Comparison of ENCODE assay signal across 21 mouse cellular contexts in the genomic region with DNA sequence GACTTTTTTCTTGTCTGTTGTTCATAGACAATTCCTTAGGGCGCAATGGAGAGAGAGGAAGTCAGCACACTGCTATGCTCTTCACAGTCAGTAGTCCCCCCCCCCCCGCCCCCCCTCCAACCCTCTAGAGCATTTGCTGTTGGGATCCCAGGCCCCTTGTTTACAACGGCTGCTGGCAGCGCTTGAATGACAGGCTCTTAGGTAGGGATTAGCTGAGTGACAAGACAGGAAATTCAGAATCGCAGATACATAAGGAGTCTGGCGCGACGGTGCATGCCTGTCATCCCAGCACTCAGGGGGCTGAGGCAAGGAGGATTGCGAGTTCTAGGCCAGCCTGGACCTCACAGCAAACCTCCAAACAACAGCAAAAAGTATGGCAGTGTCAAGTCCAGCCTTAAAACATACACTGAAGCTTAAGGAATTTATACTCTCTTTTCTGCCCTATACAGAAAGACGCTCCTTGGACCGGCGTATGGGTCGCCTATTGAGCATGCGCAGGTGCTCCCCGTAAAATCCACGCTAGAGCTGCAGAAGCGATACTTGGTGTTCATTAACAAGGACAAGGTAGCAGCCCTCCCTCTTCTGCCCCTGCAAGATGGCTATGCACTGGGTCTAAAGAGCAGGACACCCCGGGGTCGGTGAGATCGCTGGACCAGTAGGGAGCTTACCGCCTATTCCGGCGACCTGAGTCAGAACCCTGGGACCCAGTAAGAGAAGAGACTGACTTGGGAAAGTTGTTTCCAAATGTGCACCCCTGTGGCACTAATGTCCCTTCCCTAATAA. TPM values are rescaled to one million over a fixed set of nuclear protein-coding genes. Genes with fewer than 3 reads are reported as not detected.
DNase-seq lines count a peak whose midpoint lies in the region; ATAC-seq lines count a peak whose summit lies in the region.
"Had no signal": no experiment of that assay in that cellular context is flagged by ENCODE, and none has a peak within 500 bp of the region (broad histone marks: within the 10 kb centered on the region; RNA-seq: fewer than 3 reads in every experiment).

No protein-coding gene starts in this region.

- 59% methylated on average over 23 of the region's 23 CpGs for WGBS in forebrain, embryonic 14.5 days
- WGBS in forebrain, embryonic 13.5 days, result 61% methylated on average over 22 of the region's 23 CpGs
- 62% methylated on average over 23 of the region's 23 CpGs for WGBS in kidney, embryonic 14.5 days

- peak; percentile 56 for DNase-seq in forebrain, embryonic 14.5 days (ENCODE audit: low spot score)
- peak; percentile 52 for DNase-seq in kidney, adult 11 months
- peak; percentile 73 for DNase-seq in kidney, adult 9 months
- peak; percentile 44 to 79 for DNase-seq in kidney, postnatal 25 days
- no peak for DNase-seq in cerebellum, postnatal 36 days
- DNase-seq: adrenal gland, postnatal 36 days; cerebellum, adult 11 months; embryo, embryonic 11 days; gastrocnemius, adult 2 months; heart, postnatal 36 days; right cerebral cortex, postnatal 25 days had no signal

- peaks cover 22% of the 10 kb centered on the region for H3K4me1 ChIP-seq in forebrain, embryonic 14.5 days (ENCODE audit: control insufficient read depth, insufficient read depth, low read length)
- H3K4me1 ChIP-seq in forebrain, embryonic 13.5 days, result peaks cover 34% of the 10 kb centered on the region
- H3K4me1 ChIP-seq in kidney, embryonic 14.5 days (ENCODE audit: control insufficient read depth, insufficient read depth, low read length), result peaks cover 12% of the 10 kb centered on the region
- H3K4me1 ChIP-seq: liver, embryonic 15.5 days had no signal

- H3K36me3 ChIP-seq in forebrain, embryonic 14.5 days (ENCODE audit: control insufficient read depth, insufficient read depth, low read length), result no peaks in the 10 kb centered on the region
- no peaks in the 10 kb centered on the region for H3K36me3 ChIP-seq in forebrain, embryonic 13.5 days (ENCODE audit: poor library complexity, severe bottlenecking)
- H3K36me3 ChIP-seq in kidney, embryonic 14.5 days (ENCODE audit: control insufficient read depth, insufficient read depth, low read length), result no peaks in the 10 kb centered on the region
- H3K36me3 ChIP-seq: forebrain, embryonic 10.5 days; hindbrain, embryonic 15.5 days; limb, embryonic 10.5 days; liver, embryonic 15.5 days; lung, embryonic 15.5 days; midbrain, embryonic 13.5 days had no signal

- no peaks in the 10 kb centered on the region for H3K27me3 ChIP-seq in forebrain, embryonic 14.5 days (replicated peaks; ENCODE audit: control insufficient read depth, insufficient read depth, low read length)
- 0 out of 2 replicates have a peak, but pooled peaks cover 6% of the 10 kb centered on the region for H3K27me3 ChIP-seq in forebrain, embryonic 13.5 days
- H3K27me3 ChIP-seq in kidney, embryonic 14.5 days (ENCODE audit: control insufficient read depth, insufficient read depth, low read length), result no peaks in the 10 kb centered on the region
- H3K27me3 ChIP-seq: hindbrain, embryonic 15.5 days; lung, embryonic 15.5 days; midbrain, embryonic 13.5 days had no signal

- H3K27ac ChIP-seq in forebrain, embryonic 14.5 days (ENCODE audit: low read depth, low read length), result no peak overlapping the region
- H3K27ac ChIP-seq in forebrain, embryonic 13.5 days, result no peak overlapping the region
- no peak overlapping the region for H3K27ac ChIP-seq in kidney, embryonic 14.5 days (ENCODE audit: low read depth, low read length)
- H3K27ac ChIP-seq: forebrain, embryonic 10.5 days; gastrocnemius, adult 2 months; hindbrain, embryonic 15.5 days; limb, embryonic 10.5 days; liver, embryonic 15.5 days; lung, embryonic 15.5 days; midbrain, embryonic 13.5 days had no signal

- H3K9ac ChIP-seq in forebrain, embryonic 14.5 days (ENCODE audit: low read length), result no peak overlapping the region
- no peak overlapping the region for H3K9ac ChIP-seq in forebrain, embryonic 13.5 days
- H3K9ac ChIP-seq in kidney, embryonic 14.5 days (ENCODE audit: low read depth, low read length), result no peak overlapping the region
- H3K9ac ChIP-seq: hindbrain, embryonic 15.5 days; liver, embryonic 15.5 days; lung, embryonic 15.5 days; midbrain, embryonic 13.5 days had no signal

- H3K4me2 ChIP-seq in forebrain, embryonic 14.5 days (ENCODE audit: low read length), result no peak overlapping the region
- no peak overlapping the region for H3K4me2 ChIP-seq in forebrain, embryonic 13.5 days
- H3K4me2 ChIP-seq in kidney, embryonic 14.5 days (replicated peaks; ENCODE audit: low read depth, low read length), result no peak overlapping the region
- H3K4me2 ChIP-seq: heart, embryonic 11.5 days; hindbrain, embryonic 15.5 days; liver, embryonic 15.5 days; lung, embryonic 15.5 days; midbrain, embryonic 13.5 days had no signal

- H3K9me3 ChIP-seq in forebrain, embryonic 14.5 days (replicated peaks; ENCODE audit: control insufficient read depth, low read length), result no peaks in the 10 kb centered on the region
- H3K9me3 ChIP-seq in forebrain, embryonic 13.5 days (replicated peaks), result no peaks in the 10 kb centered on the region
- no peaks in the 10 kb centered on the region for H3K9me3 ChIP-seq in kidney, embryonic 14.5 days (ENCODE audit: control insufficient read depth, low read length)
- H3K9me3 ChIP-seq: forebrain, embryonic 10.5 days; hindbrain, embryonic 15.5 days; limb, embryonic 10.5 days; liver, embryonic 15.5 days; lung, embryonic 15.5 days; midbrain, embryonic 13.5 days had no signal

- ATAC-seq in forebrain, embryonic 14.5 days, result no peak
- ATAC-seq in forebrain, embryonic 13.5 days, result no peak
- no peak for ATAC-seq in kidney, embryonic 14.5 days (ENCODE audit: low FRiP score, low TSS enrichment)
- no peak for ATAC-seq in activated CD4-positive, CD25-positive, alpha-beta regulatory T cell, adult 4 months
- ATAC-seq: midbrain, embryonic 13.5 days had no signal

- no peak overlapping the region for H3K4me3 ChIP-seq in forebrain, embryonic 14.5 days (ENCODE audit: low read depth, low read length)
- H3K4me3 ChIP-seq in forebrain, embryonic 13.5 days, result no peak overlapping the region
- H3K4me3 ChIP-seq in kidney, embryonic 14.5 days (ENCODE audit: low read length), result no peak overlapping the region
- H3K4me3 ChIP-seq: forebrain, embryonic 10.5 days; gastrocnemius, adult 2 months; hindbrain, embryonic 15.5 days; limb, embryonic 10.5 days; liver, embryonic 15.5 days; lung, embryonic 15.5 days; midbrain, embryonic 13.5 days had no signal

RNA-seq across cellular contexts. Expression of a gene that starts 45.3 kb away (rescaled TPM):
- 2.3 and 2.4 TPM in 2 replicates for polyA plus RNA-seq in forebrain, embryonic 14.5 days (2014; fragmentation: Nextera tagmentation; extraction: Ambion mirVana)
- polyA plus RNA-seq in forebrain, embryonic 13.5 days (2015; fragmentation: Nextera tagmentation; extraction: Ambion mirVana), result 1.5 and 2.1 TPM in 2 replicates
- 2.2 and 2.7 TPM in 2 replicates for polyA plus RNA-seq in kidney, embryonic 14.5 days (2014; fragmentation: Nextera tagmentation; extraction: Ambion mirVana)
- 1 to 10 TPM in 1 of 2 experiments, under 1 TPM in 1; 0.54 to 1.4 TPM for polyA plus RNA-seq in activated CD4-positive, CD25-positive, alpha-beta regulatory T cell, adult 4 months (2017; shearing (Covaris generic))

RNA-seq across cellular contexts. Expression of a gene that starts 46.5 kb away (rescaled TPM):
- polyA plus RNA-seq in forebrain, embryonic 14.5 days (2014; fragmentation: Nextera tagmentation; extraction: Ambion mirVana), result 71.6 and 78.2 TPM in 2 replicates
- polyA plus RNA-seq in forebrain, embryonic 13.5 days (2015; fragmentation: Nextera tagmentation; extraction: Ambion mirVana), result 66.4 and 75.0 TPM in 2 replicates
- 39.4 and 43.2 TPM in 2 replicates for polyA plus RNA-seq in kidney, embryonic 14.5 days (2014; fragmentation: Nextera tagmentation; extraction: Ambion mirVana)
- polyA plus RNA-seq in activated CD4-positive, CD25-positive, alpha-beta regulatory T cell, adult 4 months (2017; shearing (Covaris generic)), result 1 to 10 TPM; 5.3 to 6.0 TPM

Comparison
In these comparisons a context has a peak if more than half of its experiments do, and no peak if none do; other contexts are left out.
1. DNase-seq: peak in forebrain, embryonic 14.5 days (single experiment), kidney, adult 11 months (single experiment), kidney, adult 9 months (single experiment) and kidney, postnatal 25 days (2 of 2); none in cerebellum, postnatal 36 days (0 of 2).